ENCODE assay signal across 13 mouse cellular contexts in the genomic region with DNA sequence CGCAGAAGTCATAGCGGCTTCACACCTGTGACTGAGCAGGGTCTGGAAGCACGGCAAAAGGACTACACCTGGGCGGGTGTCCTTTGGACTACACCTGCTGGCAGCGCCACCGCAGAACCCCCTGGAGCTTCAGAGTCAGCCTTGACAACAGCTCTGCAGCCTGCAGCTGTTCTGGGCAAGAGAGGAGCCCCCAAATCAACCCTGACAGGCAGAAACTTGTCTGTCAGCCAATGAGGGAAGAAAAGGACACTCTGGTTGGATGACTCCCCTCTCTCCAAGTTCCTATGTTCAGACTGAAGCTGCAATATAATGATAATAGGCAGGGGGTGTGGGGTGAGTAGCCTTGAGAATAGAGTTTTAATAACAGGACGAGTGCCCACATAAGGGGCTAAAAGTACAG. TPM values are rescaled to one million over a fixed set of nuclear protein-coding genes. Genes with fewer than 3 reads are reported as not detected.
DNase-seq lines count a peak whose midpoint lies in the region; ATAC-seq lines count a peak whose summit lies in the region.
"Had no signal": no experiment of that assay in that cellular context is flagged by ENCODE, and none has a peak within 500 bp of the region (broad histone marks: within the 10 kb centered on the region; RNA-seq: fewer than 3 reads in every experiment).

No protein-coding gene starts in this region.

- WGBS in heart, embryonic 15.5 days = 71% methylated on average over 7 of the region's 7 CpGs
- WGBS in midbrain, embryonic 10.5 days = 56% methylated on average over 7 of the region's 7 CpGs

- DNase-seq in heart, postnatal 10 days = no peak
- peak; percentile 34 for DNase-seq in retina, postnatal 1 day
- no peak for DNase-seq in retina, embryonic 14.5 days (ENCODE audit: low spot score)
- no peak for DNase-seq in midbrain, embryonic 10.5 days (ENCODE audit: low spot score)
- DNase-seq in urinary bladder, postnatal 4 days (ENCODE audit: low spot score in 2 of 2) = no peak
- no peak for DNase-seq in right cerebral cortex, adult 2 months (ENCODE audit: low spot score in 2 of 2)
- DNase-seq: cerebellum, adult 9-11 months; kidney, postnatal 10 days; lung, postnatal 14 days had no signal

- no peak for ATAC-seq in heart, embryonic 15.5 days (replicated peaks; ENCODE audit: insufficient number of reproducible peaks, insufficient read depth, low FRiP score, low read depth)
- ATAC-seq in monocyte, adult 5-6 weeks (replicated peaks; ENCODE audit: insufficient number of reproducible peaks, low FRiP score, low TSS enrichment, poor library complexity, severe bottlenecking) = no peak
- ATAC-seq: Patski had no signal

- H3K4me3 ChIP-seq in heart, embryonic 15.5 days = no peak overlapping the region
- H3K4me3 ChIP-seq in midbrain, embryonic 10.5 days = no peak overlapping the region

- no peak overlapping the region for H3K9ac ChIP-seq in heart, embryonic 15.5 days

- H3K36me3 ChIP-seq in heart, embryonic 15.5 days = peaks cover 70% of the 10 kb centered on the region
- no peaks in the 10 kb centered on the region; the same call in 1 of the 2 replicates for H3K36me3 ChIP-seq in midbrain, embryonic 10.5 days

- no peaks in the 10 kb centered on the region for H3K27me3 ChIP-seq in heart, embryonic 15.5 days
- H3K27me3 ChIP-seq in midbrain, embryonic 10.5 days (ENCODE audit: low read depth, poor library complexity, severe bottlenecking) = no peaks in the 10 kb centered on the region
- H3K27me3 ChIP-seq: Patski had no signal

- H3K9me3 ChIP-seq in heart, embryonic 15.5 days (replicated peaks) = no peaks in the 10 kb centered on the region
- H3K9me3 ChIP-seq in midbrain, embryonic 10.5 days (replicated peaks) = no peaks in the 10 kb centered on the region

- H3K4me1 ChIP-seq in heart, embryonic 15.5 days (replicated peaks) = peaks cover 20% of the 10 kb centered on the region
- H3K4me1 ChIP-seq in midbrain, embryonic 10.5 days = peaks cover 20% of the 10 kb centered on the region

- H3K27ac ChIP-seq in heart, embryonic 15.5 days = peak overlapping the region; percentile 20
- peak overlapping the region; percentile 23 for H3K27ac ChIP-seq in midbrain, embryonic 10.5 days (replicated peaks)

- intact Hi-C loops in heart, postnatal 10 days (cut with DNase I) = loop anchor here (5.0 kb wide), 1 partner anchor 84 kb away; no protein-coding TSS in a partner anchor

- no peak overlapping the region for H3K4me2 ChIP-seq in heart, embryonic 15.5 days

RNA-seq across cellular contexts. Expression of a gene that starts 36.4 kb away (rescaled TPM):
- polyA plus RNA-seq in heart, embryonic 15.5 days (2015; fragmentation: Nextera tagmentation; extraction: Ambion mirVana) = 0.48 and 0.51 TPM in 2 replicates
- under 1 TPM; 0.45 to 0.65 TPM for total RNA-seq in heart, postnatal 10 days (2021)
- 0.63 and 1.4 TPM in 2 replicates for polyA plus RNA-seq in midbrain, embryonic 10.5 days (2016; fragmentation: Nextera tagmentation; extraction: Ambion mirVana)
- total RNA-seq in monocyte, adult 5-6 weeks (2017) = 0.32 TPM in 1 of 3 replicates, not detected in the others
- polyA plus RNA-seq: C2C12 had no signal
